Mouse (Mus musculus) regulatory T cell (primary cell): ENCODE measurements at regions not wholly inside any gene's neighbourhood (a gene's known extent, or its start where the extent isn't known, plus 50 kb on each side); places are given as distances from the start of the nearest gene placed in this dataset.

Experiments used
- in situ Hi-C: fragments of 300-600 bp; cut with MboI, MseI; formaldehyde crosslinking; loops from one replicate; pipeline ENCODE4 v1.15.1; 2025; ENCODE audit warnings: high pct_unique_total_duplicates

DNA sequence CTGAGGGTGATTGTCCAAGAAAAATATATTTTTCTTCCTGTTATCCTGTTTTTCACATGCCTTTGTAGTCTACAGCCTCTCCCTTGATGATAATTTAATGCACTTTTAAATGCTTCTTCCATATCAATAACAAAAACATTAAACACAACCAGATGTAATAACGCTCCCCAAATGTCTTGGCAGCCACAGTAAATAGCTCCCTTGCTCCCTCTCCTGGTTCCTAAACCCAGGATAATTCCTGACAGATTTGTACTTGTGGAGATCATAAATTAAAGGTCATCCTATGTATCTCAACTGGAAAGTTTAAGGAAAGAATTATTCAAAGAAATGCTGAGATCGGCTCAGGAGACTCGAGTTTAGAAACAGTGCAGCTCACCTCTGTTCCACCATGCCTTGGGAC lies 306.6 kb downstream of the Arl4a start:
- in situ Hi-C loops = no loop called here

DNA sequence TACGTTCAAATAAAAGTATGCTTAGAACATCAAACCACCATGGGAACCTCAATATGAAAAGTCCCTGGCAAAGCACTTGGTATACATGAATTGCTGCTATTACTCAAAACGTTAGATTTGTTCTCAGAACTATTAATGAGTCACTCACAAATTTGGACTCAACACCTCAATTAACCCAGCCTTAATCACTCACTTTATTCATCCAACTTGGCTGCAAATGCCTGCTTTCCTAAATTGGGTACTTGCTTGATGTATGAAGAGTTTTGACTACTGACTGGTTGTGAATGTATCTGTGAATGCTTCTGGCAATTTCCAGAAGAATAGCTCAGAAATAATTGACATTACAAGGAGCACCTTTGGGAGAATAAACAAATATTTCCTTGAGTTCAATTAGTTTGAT lies 308.6 kb downstream of the Arl4a start:
- in situ Hi-C loops = no loop called here

- in situ Hi-C loops = no loop called here
These were observed 313.7 kb downstream of the Arl4a start for GRCm38 (mm10) chr12:39724172-39724571.

DNA sequence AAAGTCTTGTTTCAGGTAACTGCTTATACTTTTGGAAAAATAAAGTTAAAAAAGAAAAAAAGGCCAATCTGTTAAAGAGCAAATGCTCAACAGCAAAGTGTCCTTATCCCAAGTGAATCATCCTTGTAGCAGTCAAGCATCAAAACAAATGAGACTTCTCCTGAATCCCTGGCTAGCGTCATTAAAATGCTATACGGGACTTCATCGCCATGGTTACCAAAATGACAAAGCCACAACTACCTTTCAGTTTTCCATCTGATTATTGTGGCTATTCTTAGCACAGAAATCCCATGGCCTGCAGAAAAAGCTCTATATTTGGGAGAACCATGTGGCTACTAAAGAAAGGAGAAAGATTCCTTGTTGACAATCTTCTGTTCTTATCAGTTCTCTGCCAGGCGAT lies 322.7 kb downstream of the Arl4a start:
- in situ Hi-C loops = no loop called here

GRCm38 (mm10) chr12:39714169-39714794 lies 323.5 kb downstream of the Arl4a start:
- in situ Hi-C loops = no loop called here

- in situ Hi-C loops = no loop called here
These were observed 326.0 kb downstream of the Arl4a start for GRCm38 (mm10) chr12:39711807-39712206.

DNA sequence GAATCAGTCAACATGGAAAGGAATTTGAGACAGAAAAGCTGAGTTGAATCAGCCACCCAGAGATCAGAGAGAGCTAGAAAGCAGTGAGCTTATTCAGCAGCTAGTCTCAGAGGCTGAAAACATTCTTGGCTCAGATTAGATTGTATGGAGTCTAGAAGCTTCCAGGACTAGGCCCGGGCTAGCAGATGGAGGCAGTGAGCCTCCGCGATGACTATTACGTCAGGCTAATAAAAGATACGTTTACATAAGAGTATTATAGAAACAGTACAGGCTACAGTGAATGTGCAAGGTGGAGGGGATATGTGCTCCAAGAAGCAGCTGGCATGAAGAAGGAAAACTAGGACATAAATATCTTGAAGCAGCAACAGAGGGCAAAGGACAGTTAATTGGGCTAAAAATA lies 328.0 kb downstream of the Arl4a start:
- in situ Hi-C loops = no loop called here

GRCm38 (mm10) chr12:39697182-39697581 lies 340.6 kb downstream of the Arl4a start:
- in situ Hi-C loops = no loop called here

DNA sequence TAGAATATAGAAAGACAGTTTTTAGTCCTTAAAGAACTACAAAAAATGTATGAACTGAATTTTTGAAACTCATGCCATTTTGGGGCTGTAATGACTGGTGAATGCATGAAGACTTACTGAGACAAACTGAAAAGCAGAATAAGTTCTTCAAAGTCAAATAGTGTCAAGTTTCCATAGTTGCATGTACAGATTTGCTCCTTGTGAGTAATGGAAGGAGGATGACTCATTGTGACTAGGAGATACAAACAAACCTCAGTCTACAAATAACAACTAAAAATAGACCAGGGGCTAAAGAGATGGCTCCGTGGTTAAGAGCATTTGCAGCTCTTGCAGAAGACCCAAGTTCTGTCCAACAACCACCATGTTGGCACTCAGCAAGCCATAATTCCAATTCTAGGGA lies 342.5 kb downstream of the Arl4a start:
- in situ Hi-C loops = no loop called here

GRCm38 (mm10) chr12:39692043-39692442 lies 345.8 kb downstream of the Arl4a start:
- in situ Hi-C loops = no loop called here

DNA sequence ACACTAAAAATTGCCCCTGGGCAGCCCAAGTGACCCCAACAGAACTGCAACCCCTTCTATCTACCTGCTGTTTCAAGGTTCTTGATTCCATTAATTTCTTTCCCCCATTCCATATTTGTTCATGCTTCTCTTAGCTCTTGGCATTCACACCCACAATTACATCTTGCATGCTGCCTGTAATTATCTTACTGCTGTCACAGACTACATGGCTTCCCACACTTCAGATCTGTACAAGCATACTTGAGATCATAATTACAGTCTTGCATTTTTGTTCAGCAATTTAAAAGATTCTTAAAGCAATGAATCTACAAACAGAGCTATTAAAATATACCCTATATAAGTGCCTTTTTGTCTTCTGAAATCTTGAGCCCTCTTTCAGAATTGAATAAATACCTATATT lies 352.4 kb downstream of the Arl4a start:
- in situ Hi-C loops = no loop called here

DNA sequence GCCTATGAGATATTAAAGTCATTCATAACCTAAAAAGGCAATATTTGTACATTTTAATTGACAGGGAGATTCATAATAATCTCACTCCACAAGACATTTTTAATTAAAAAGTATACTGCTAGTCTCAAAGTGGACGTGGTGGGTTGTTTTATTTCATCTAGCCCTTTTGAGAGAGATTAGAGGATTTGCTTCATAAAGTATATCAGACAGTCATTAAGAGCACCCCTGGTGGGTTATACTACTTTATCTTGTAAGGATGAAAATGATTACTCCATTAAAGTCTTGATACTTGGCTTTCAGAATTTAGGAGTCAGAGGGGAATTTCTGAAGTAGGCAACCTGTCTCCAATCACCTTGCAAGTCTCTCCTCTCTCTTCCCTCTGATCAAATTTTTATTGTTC lies 355.7 kb downstream of the Arl4a start:
- in situ Hi-C loops = no loop called here

DNA sequence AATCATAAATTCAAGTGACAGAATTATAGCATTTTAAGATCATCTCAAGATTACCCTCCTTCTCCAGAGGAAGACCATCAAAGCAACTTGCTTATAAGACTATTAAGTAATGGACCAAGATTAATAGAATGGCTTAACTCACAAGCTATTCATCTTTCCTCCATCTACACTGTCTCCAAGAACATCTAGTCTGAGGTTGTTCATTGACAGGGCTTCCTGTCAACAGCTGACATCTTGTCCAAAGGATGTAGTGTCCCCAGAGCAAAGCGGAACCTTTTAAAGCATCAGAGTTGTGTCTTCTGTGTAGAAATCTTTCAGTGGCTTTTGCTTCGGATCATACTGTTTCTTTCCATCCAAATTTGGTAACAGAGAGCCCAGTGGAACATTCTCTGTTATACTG lies 362.2 kb downstream of the Arl4a start:
- in situ Hi-C loops = no loop called here

GRCm38 (mm10) chr12:39667701-39668100 lies 370.1 kb downstream of the Arl4a start:
- in situ Hi-C loops = loop anchor here (10.0 to 25.0 kb wide), 2 partner anchors 153 to 495 kb away; no protein-coding TSS in a partner anchor

GRCm38 (mm10) chr12:39665448-39665847 lies 372.4 kb downstream of the Arl4a start:
- in situ Hi-C loops = loop anchor here (10.0 to 25.0 kb wide), 2 partner anchors 151 to 497 kb away; no protein-coding TSS in a partner anchor

- in situ Hi-C loops = loop anchor here (5.0 to 25.0 kb wide), 3 partner anchors 146 to 502 kb away; no protein-coding TSS in a partner anchor
These were observed 377.4 kb downstream of the Arl4a start for GRCm38 (mm10) chr12:39660420-39660819.

GRCm38 (mm10) chr12:39656606-39657005 lies 381.2 kb downstream of the Arl4a start:
- in situ Hi-C loops = loop anchor here (25.0 kb wide), 1 partner anchor 506 kb away; no protein-coding TSS in a partner anchor

DNA sequence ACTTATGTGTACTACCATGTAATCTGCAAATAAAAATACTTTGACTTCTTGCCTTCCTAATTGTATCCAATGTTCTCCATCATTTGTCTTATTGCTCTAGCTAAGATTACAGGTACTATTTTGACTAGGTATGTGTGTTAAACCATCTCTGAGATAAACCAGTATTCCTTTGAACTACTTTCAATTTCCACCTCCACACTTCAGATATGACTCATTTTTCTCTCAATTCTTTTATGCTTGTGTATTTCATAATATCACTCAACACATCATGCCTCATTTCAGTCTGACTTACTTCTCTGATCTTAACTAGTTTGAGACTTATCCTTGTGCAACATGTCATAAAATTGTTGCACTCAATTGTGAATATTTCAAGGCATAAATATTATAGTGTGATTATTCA lies 388.9 kb downstream of the Arl4a start:
- in situ Hi-C loops = no loop called here

- in situ Hi-C loops = no loop called here
These were observed 391.3 kb downstream of the Arl4a start for GRCm38 (mm10) chr12:39646556-39646955.

DNA sequence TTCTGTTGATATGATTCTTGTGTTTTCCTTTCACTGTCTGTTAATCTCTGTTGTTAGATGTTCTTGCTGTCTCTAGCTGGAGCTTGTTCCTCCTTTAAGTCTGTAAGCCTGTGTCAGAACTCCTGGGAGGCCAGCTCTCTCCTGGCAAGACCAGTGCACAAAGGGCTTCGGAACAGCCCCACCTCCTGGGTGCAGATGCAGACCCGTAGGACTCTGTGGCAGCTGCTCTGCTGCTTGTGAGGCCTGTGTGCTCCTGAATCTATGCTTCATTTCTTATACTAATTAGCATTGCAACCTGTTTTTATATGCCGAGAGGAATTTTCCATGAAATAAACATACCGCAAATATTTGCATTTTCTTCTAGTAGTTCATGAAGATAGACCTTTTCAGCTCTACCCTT lies 392.2 kb downstream of the Arl4a start:
- in situ Hi-C loops = no loop called here

DNA sequence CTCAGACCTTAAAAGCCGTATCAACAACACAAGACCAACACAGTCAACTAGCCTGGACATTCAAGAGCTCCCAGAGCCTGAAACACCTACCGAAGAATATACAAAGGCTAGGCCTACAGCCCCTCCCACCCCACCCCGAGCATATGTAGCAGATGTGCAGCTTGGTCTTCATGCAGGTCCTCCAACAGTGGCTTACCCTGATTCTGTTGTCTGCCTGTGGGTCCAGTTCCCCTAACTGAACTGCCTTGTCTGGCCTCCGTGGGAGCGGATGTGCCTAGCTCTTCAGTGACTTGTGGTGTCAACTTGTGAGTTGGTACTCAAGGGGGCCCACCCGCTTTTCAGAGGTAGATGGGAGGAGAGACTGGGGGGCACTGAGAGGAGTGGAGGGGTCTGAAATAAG lies 398.6 kb downstream of the Arl4a start:
- in situ Hi-C loops = no loop called here

GRCm38 (mm10) chr12:39634337-39634736 lies 403.5 kb downstream of the Arl4a start:
- in situ Hi-C loops = no loop called here

- in situ Hi-C loops = no loop called here
These were observed 416.6 kb downstream of the Arl4a start for GRCm38 (mm10) chr12:39621266-39621665.

- in situ Hi-C loops = no loop called here
These were observed 432.5 kb downstream of the Arl4a start for GRCm38 (mm10) chr12:39605289-39605688.
